11 mouse cellular contexts compared by ENCODE assay signal in the genomic region with DNA sequence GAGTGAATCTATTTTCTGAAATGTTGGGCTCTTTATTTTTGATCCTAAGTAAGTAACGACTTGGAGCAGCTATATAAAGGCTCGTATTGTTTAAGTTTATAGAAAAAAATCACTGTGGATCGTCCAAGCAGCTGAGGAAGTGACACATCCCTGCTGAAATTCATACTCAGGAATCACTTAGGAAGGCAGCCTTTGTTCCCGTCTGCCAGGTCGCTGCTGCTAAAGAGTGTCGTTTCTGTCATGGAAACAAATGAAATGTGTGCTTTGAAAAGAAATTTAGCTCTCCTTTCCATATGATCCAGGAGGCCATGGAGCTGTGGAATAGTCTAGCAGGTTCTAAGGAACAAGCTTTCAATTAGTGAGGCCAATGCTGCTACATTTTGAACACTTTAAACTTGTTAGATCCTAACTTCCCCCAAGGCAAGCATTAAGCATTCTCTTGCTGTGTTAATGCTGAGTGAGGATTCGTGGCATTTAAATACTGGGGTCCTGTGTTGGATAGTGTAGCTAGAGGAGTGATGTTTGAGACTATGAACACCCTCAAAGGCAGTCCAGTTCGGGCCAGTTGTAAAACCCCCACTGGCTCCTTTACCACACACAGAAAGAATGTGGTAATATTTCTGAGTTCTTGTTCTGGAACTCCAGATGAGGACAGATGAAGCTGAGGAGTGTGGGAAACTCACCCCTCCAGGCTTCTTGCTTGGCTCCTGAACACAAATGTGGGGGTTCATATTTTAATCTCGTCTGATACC. TPM values are rescaled to one million over a fixed set of nuclear protein-coding genes. Genes with fewer than 3 reads are reported as not detected.
DNase-seq lines count a peak whose midpoint lies in the region; ATAC-seq and TF ChIP-seq lines count a peak whose summit lies in the region.
"Had no signal": no experiment of that assay in that cellular context is flagged by ENCODE, and none has a peak within 500 bp of the region (broad histone marks: within the 10 kb centered on the region; RNA-seq: fewer than 3 reads in every experiment).

No protein-coding gene starts in this region.

- H3K27ac ChIP-seq in heart, embryonic 16.5 days (ENCODE audit: low read length): peak overlapping the region; percentile 9; the same call in 1 of the 2 replicates
- H3K27ac ChIP-seq in hindbrain, embryonic 14.5 days: peak overlapping the region; percentile 36; the same call in 1 of the 2 replicates
- no peak overlapping the region for H3K27ac ChIP-seq in liver, postnatal 0 days (ENCODE audit: low read depth)
- H3K27ac ChIP-seq: macrophage had no signal

- TF ChIP-seq CTCF in liver, postnatal 0 days (IDR thresholded peaks at IDR 0.05; ENCODE audit: low read depth): no peak

- 37% methylated on average over 9 of the region's 9 CpGs for WGBS in heart, embryonic 16.5 days
- 30% methylated on average over 9 of the region's 9 CpGs for WGBS in hindbrain, embryonic 14.5 days
- 45% methylated on average over 9 of the region's 9 CpGs for WGBS in liver, postnatal 0 days (ENCODE audit: insufficient replicate concordance)

- H3K9me3 ChIP-seq in heart, embryonic 16.5 days (replicated peaks; ENCODE audit: control insufficient read depth, low read length): no peaks in the 10 kb centered on the region
- no peaks in the 10 kb centered on the region for H3K9me3 ChIP-seq in hindbrain, embryonic 14.5 days (ENCODE audit: control insufficient read depth, low read length)
- no peaks in the 10 kb centered on the region for H3K9me3 ChIP-seq in liver, postnatal 0 days (ENCODE audit: low read length)

- H3K36me3 ChIP-seq in heart, embryonic 16.5 days (ENCODE audit: control insufficient read depth, insufficient read depth): no peaks in the 10 kb centered on the region
- H3K36me3 ChIP-seq in hindbrain, embryonic 14.5 days (replicated peaks; ENCODE audit: control insufficient read depth, insufficient read depth): no peaks in the 10 kb centered on the region
- no peaks in the 10 kb centered on the region for H3K36me3 ChIP-seq in liver, postnatal 0 days (replicated peaks; ENCODE audit: insufficient read depth, low read length)

- no peak overlapping the region for H3K9ac ChIP-seq in heart, embryonic 16.5 days (ENCODE audit: low read length)
- H3K9ac ChIP-seq in hindbrain, embryonic 14.5 days: no peak overlapping the region
- no peak overlapping the region for H3K9ac ChIP-seq in liver, postnatal 0 days (replicated peaks)

- H3K4me3 ChIP-seq in heart, embryonic 16.5 days (ENCODE audit: low read length): no peak overlapping the region
- no peak overlapping the region for H3K4me3 ChIP-seq in hindbrain, embryonic 14.5 days (replicated peaks; ENCODE audit: low read length)
- no peak overlapping the region for H3K4me3 ChIP-seq in liver, postnatal 0 days (ENCODE audit: low read depth, low read length)

- no peak overlapping the region for H3K4me2 ChIP-seq in heart, embryonic 16.5 days (ENCODE audit: low read depth, low read length)
- no peak overlapping the region for H3K4me2 ChIP-seq in hindbrain, embryonic 14.5 days (replicated peaks)
- H3K4me2 ChIP-seq in liver, postnatal 0 days (ENCODE audit: low read depth, low read length): no peak overlapping the region

- ATAC-seq in heart, embryonic 16.5 days (replicated peaks; ENCODE audit: extremely low read depth, insufficient read depth, low FRiP score): no peak
- no peak for ATAC-seq in hindbrain, embryonic 14.5 days (ENCODE audit: low FRiP score)
- no peak for ATAC-seq in liver, postnatal 0 days

- H3K27me3 ChIP-seq in heart, embryonic 16.5 days (ENCODE audit: control insufficient read depth, insufficient read depth, low read length): no peaks in the 10 kb centered on the region
- H3K27me3 ChIP-seq in hindbrain, embryonic 14.5 days (ENCODE audit: control insufficient read depth, insufficient read depth, low read length): no peaks in the 10 kb centered on the region
- no peaks in the 10 kb centered on the region for H3K27me3 ChIP-seq in liver, postnatal 0 days (ENCODE audit: insufficient read depth, low read length)

- no peak for DNase-seq in heart, postnatal 36 days
- peak; percentile 34 for DNase-seq in embryo, embryonic 10.5 days (ENCODE audit: low spot score)
- DNase-seq in hindbrain, embryonic 14.5 days (ENCODE audit: low spot score): no peak
- DNase-seq in neural tube, embryonic 10.5 days (ENCODE audit: extremely low spot score, low spot score): peak; percentile 26
- DNase-seq in cerebellum, postnatal 4 days (ENCODE audit: low spot score in 2 of 2): no peak
- DNase-seq in layer of hippocampus, adult 18-20 months (ENCODE audit: low spot score in 2 of 2): no peak
- DNase-seq in liver, postnatal 0 days: no peak
- DNase-seq: kidney, adult 9 months; right cerebral cortex, postnatal 14 days had no signal

- TF ChIP-seq EP300 in liver, postnatal 0 days (IDR thresholded peaks at IDR 0.05; ENCODE audit: low read depth): no peak

- H3K4me1 ChIP-seq in heart, embryonic 16.5 days (ENCODE audit: control insufficient read depth, insufficient read depth, low read length): no peaks in the 10 kb centered on the region
- H3K4me1 ChIP-seq in hindbrain, embryonic 14.5 days (replicated peaks; ENCODE audit: control insufficient read depth, insufficient read depth, low read length): peaks cover 23% of the 10 kb centered on the region
- H3K4me1 ChIP-seq in liver, postnatal 0 days (ENCODE audit: insufficient read depth): no peaks in the 10 kb centered on the region

- intact Hi-C loops in heart, postnatal 36 days (cut with DNase I): no loop called here

RNA-seq across cellular contexts. Expression of a gene that starts 19.8 kb away (rescaled TPM):
- 1.9 and 2.0 TPM in 2 replicates for polyA plus RNA-seq in heart, embryonic 16.5 days (2015; fragmentation: Nextera tagmentation; extraction: Ambion mirVana)
- total RNA-seq in heart, postnatal 36 days (2021): 1 to 10 TPM; 3.4 to 5.0 TPM
- 2.0 and 3.1 TPM in 2 replicates for polyA plus RNA-seq in hindbrain, embryonic 14.5 days (2014; fragmentation: Nextera tagmentation; extraction: Ambion mirVana)
- under 1 TPM; 0.30 to 0.43 TPM for total RNA-seq in layer of hippocampus, adult 18-20 months (2021)
- 0.20 and 0.38 TPM in 2 replicates for polyA plus RNA-seq in liver, postnatal 0 days (2015; fragmentation: Nextera tagmentation; extraction: Ambion mirVana)

RNA-seq across cellular contexts. Expression of a gene that starts 46.6 kb away (rescaled TPM):
- 0.05 TPM in 2 replicates for polyA plus RNA-seq in heart, embryonic 16.5 days (2015; fragmentation: Nextera tagmentation; extraction: Ambion mirVana)
- total RNA-seq in heart, postnatal 36 days (2021): under 1 TPM in 1 of 2 experiments, not detected in 1; 0.08 TPM
- polyA plus RNA-seq in hindbrain, embryonic 14.5 days (2014; fragmentation: Nextera tagmentation; extraction: Ambion mirVana): 4.0 and 4.3 TPM in 2 replicates
- total RNA-seq in layer of hippocampus, adult 18-20 months (2021): 1 to 10 TPM; 5.5 to 5.9 TPM
- polyA plus RNA-seq in liver, postnatal 0 days (2015; fragmentation: Nextera tagmentation; extraction: Ambion mirVana): not detected in 2 replicates
- polyA plus RNA-seq: macrophage had no signal

Comparison
In these comparisons a context has a peak if more than half of its experiments do, and no peak if none do; other contexts are left out.
1. DNase-seq: peak in embryo, embryonic 10.5 days (single experiment) and neural tube, embryonic 10.5 days (single experiment); none in heart, postnatal 36 days (0 of 2), hindbrain, embryonic 14.5 days (single experiment), cerebellum, postnatal 4 days (0 of 2), layer of hippocampus, adult 18-20 months (0 of 2) and liver, postnatal 0 days (single experiment).